Mouse (Mus musculus) MEL (cell line): ENCODE results near the gene Dnmt3l.

Source experiments
- BHLHE40 ChIP-seq: IDR thresholded peaks from 2 replicates; pipeline ENCODE4 v1.6.1; 2012; ENCODE audit warnings: low read depth, mild to moderate bottlenecking, inconsistent platforms, low read length, improper control_type of control experiment, borderline replicate concordance
- CHD1 ChIP-seq: IDR thresholded peaks from 2 replicates; pipeline ENCODE4 v1.6.1; 2012; ENCODE audit warnings: low read depth, mild to moderate bottlenecking, inconsistent platforms, low read length, improper control_type of control experiment
- CTCF ChIP-seq, 3 experiments: IDR thresholded peaks in 2 of 3; conservative IDR thresholded peaks in 1 of 3; 2 replicates each; pipeline ENCODE4 v1.5.1; 2011 to 2012; ENCODE audit warnings: low read length in 3 of 3, low read depth in 2 of 3, mild to moderate bottlenecking in 2 of 3, improper control_type of control experiment in 1 of 3, inconsistent platforms in 1 of 3, mixed read lengths in 1 of 3, moderate library complexity in 1 of 3; ENCODE audit not compliant: control insufficient read depth in 1 of 3, insufficient read depth in 1 of 3, poor library complexity in 1 of 3, severe bottlenecking in 1 of 3
- GATA1 ChIP-seq: IDR thresholded peaks from 2 replicates; pipeline ENCODE4 v1.6.1; 2011; ENCODE audit warnings: low read depth, low read length, improper control_type of control experiment
- HCFC1 ChIP-seq: IDR thresholded peaks from 2 replicates; pipeline ENCODE4 v1.6.1; 2012; ENCODE audit warnings: low read depth, mild to moderate bottlenecking, inconsistent platforms, low read length, improper control_type of control experiment, moderate library complexity
- MAX ChIP-seq: IDR thresholded peaks from 2 replicates; pipeline ENCODE4 v1.6.1; 2011; ENCODE audit warnings: low read length, improper control_type of control experiment
- POLR2A ChIP-seq, 2 experiments: IDR thresholded peaks; 2 replicates each; pipeline ENCODE4 v1.6.1; 2011 to 2012; ENCODE audit warnings: low read length in 2 of 2, mild to moderate bottlenecking in 2 of 2, control low read depth in 1 of 2, improper control_type of control experiment in 1 of 2, low read depth in 1 of 2, moderate library complexity in 1 of 2; ENCODE audit not compliant: control insufficient read depth in 1 of 2, insufficient read depth in 1 of 2, poor library complexity in 1 of 2
- POLR2AphosphoS2 ChIP-seq: IDR thresholded peaks from 2 replicates; pipeline ENCODE4 v1.6.1; 2011; ENCODE audit warnings: low read length, improper control_type of control experiment
- RAD21 ChIP-seq: IDR thresholded peaks from 2 replicates; pipeline ENCODE4 v1.6.1; 2011; ENCODE audit warnings: mild to moderate bottlenecking, low read depth, low read length, improper control_type of control experiment
- RCOR1 ChIP-seq: IDR thresholded peaks from 2 replicates; pipeline ENCODE4 v1.6.1; 2012; ENCODE audit warnings: low read depth, mild to moderate bottlenecking, inconsistent platforms, low read length, improper control_type of control experiment
- SIN3A ChIP-seq: IDR thresholded peaks from 2 replicates; pipeline ENCODE4 v1.6.1; 2012; ENCODE audit warnings: low read length, improper control_type of control experiment, inconsistent platforms
- USF2 ChIP-seq, 2 experiments: IDR thresholded peaks; 2 replicates each; pipeline ENCODE4 v1.6.1; 2011 to 2012; ENCODE audit warnings: improper control_type of control experiment in 2 of 2, low read length in 2 of 2, borderline replicate concordance in 1 of 2, inconsistent platforms in 1 of 2, low read depth in 1 of 2, mild to moderate bottlenecking in 1 of 2; ENCODE audit not compliant: insufficient read depth in 1 of 2
- ZC3H11A ChIP-seq: IDR thresholded peaks from 2 replicates; pipeline ENCODE4 v1.6.1; 2012; ENCODE audit warnings: low read depth, mild to moderate bottlenecking, inconsistent platforms, low read length, improper control_type of control experiment

DNA sequence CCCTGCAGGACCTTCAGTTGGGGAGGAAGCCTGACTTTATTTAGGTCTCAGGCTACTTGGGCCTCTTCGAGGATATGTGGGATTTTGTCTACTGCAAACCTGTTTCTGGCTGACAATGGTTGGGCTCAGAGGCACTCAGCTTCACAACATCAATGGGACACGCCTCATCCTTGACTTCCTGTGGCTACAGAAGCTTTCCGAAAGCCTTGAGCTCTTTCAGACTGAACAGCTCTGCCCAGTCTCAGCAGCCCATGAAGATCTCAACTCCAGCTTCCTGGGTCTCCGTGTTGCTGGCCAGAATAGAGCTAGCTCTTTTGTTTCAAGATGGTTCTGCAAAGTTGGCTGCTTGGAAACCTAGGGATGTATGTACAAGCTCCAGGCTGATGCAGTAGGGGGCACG lies 36.5 kb downstream of the Dnmt3l start:
- TF ChIP-seq CTCF (IDR thresholded peaks at IDR 0.05 in 2 of 3, conservative IDR thresholded peaks at IDR 0.05 in 1 of 3; ENCODE audit: control insufficient read depth in 1 of 3, insufficient read depth in 1 of 3, low read depth in 2 of 3, low read length in 3 of 3, poor library complexity in 1 of 3, severe bottlenecking in 1 of 3) (no peak), POLR2A (IDR thresholded peaks at IDR 0.05; ENCODE audit: control insufficient read depth in 1 of 2, insufficient read depth in 1 of 2, low read depth in 1 of 2, low read length in 2 of 2, poor library complexity in 1 of 2) (no peak), ZC3H11A (no peak), SIN3A (no peak), MAX (no peak), HCFC1 (no peak), RCOR1 (no peak), POLR2AphosphoS2 (no peak), USF2 (IDR thresholded peaks at IDR 0.05; ENCODE audit: borderline replicate concordance in 1 of 2, insufficient read depth in 1 of 2, low read depth in 1 of 2, low read length in 2 of 2) (no peak), GATA1 (no peak), CHD1 (no peak), RAD21 (no peak), BHLHE40 (no peak)
